Mouse (Mus musculus) retina, embryonic 14.5 days (tissue): ENCODE results near the gene Pde4c.
A peak's percentile ranks its signal among the peaks of the same experiment; 100 is the strongest.

Source experiments
- DNase-seq: peaks from one replicate; pipeline ENCODE4 v3.0.0-alpha.2; 2015; ENCODE audit warnings: low spot score

Pde4c gene

GRCm38 (mm10) chr8:70697366-70698250 lies 25.9 kb upstream of the Pde4c start:
- no peak for DNase-seq

GRCm38 (mm10) chr8:70698310-70699109 lies 25.0 kb upstream of the Pde4c start, which contains the start of gene Jund:
Jund (plus strand) TSS chr8:70698949.
- DNase-seq: peak; percentile 99

GRCm38 (mm10) chr8:70699116-70699833 lies 24.2 kb upstream of the Pde4c start:
- DNase-seq: no peak

GRCm38 (mm10) chr8:70699834-70700554 lies 23.5 kb upstream of the Pde4c start:
- peak; percentile 80 for DNase-seq

GRCm38 (mm10) chr8:70700555-70700922 lies 23.0 kb upstream of the Pde4c start:
- DNase-seq: peak; percentile 90

DNA sequence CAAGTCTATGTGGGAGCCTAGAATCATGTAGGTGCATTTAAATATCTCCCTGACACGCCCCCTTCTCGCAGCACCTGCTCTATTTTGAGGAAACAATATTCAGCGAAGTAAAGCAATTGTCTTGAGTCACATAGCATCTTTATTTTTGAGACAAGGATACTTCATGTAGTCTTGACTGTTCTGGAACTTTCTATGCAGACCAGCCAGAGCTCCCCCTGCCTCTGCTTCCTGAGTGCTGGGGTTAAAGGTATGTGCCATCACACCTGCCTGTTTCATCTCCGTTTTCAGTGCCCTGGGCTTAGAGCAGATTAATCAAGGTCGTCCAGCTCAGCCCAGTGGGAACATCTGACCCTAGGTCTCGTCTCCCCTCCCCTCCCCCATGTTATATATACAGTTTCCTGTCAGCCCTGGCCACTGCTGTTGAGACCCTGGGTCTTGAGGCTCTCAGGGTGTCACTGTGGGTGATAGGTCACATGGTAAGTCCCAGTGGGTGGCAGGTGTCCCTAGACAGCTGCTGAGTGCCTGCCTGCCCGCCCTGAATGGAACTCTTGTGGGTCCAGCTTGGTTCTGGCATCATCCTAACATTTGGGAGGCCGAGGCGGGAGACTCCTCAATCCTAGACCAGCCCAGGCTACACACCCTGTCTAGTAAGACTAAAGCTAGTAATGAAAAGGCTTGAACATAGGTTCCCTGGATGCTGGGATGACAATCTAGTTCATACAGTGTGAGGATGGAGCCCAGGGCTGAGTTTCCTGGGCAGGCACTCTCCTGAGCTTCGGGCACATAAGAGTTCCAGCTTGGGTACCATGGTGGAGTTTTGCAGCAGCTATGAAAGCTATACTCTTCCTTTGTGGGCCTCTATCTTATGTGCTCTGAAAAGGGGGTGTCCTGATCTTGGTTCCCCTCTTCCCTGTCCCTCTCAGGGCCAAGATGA lies 22.2 kb upstream of the Pde4c start:
- DNase-seq: peak; percentile 45

GRCm38 (mm10) chr8:70701982-70702841 lies 21.3 kb upstream of the Pde4c start:
- no peak for DNase-seq

DNA sequence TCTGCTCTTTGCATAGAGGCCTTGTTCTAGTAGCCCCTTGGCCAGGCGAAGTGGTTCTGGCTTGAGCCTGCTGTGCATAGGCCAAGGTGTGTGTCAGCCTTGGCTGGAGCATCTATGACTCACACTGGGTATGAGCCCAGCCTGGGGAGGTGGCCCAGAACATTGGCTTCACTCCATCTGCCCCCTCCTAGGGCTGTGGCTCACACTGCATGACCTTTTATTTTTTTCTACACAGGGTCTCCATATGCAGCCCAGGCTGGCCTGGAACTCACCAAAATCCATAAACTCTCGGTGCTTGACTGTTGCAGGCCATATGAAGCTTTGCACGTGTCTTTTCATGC lies 20.7 kb upstream of the Pde4c start:
- DNase-seq: no peak

- DNase-seq: no peak
These were observed 20.2 kb upstream of the Pde4c start, which contains the start of gene Iqcn for GRCm38 (mm10) chr8:70703287-70703686. Iqcn (plus strand) TSS chr8:70703457.

DNA sequence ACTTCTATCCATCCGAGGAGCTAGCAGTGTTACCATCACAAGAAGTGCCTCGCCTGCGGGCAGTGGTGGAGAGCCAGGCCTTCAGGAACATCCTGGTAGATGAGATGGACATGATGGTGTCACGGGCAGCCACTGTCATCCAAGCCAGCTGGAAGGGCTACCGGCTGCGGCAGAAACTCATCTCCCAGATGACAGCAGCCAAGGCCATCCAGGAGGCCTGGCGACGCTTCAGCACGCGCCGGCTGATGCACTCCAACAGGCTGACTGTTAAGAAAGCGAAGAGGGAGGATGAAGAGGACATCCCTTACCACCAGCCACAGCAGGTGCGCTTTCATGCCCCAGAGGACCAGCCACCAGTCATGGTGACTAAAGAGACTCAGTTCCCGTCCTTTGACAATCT lies 15.2 kb upstream of the Pde4c start:
- DNase-seq: no peak

- DNase-seq: no peak
These were observed 13.7 kb upstream of the Pde4c start for GRCm38 (mm10) chr8:70709794-70710193.

GRCm38 (mm10) chr8:70710296-70710695 lies 13.2 kb upstream of the Pde4c start:
- DNase-seq: no peak

- no peak for DNase-seq
These were observed 12.5 kb upstream of the Pde4c start for GRCm38 (mm10) chr8:70711041-70711440.

DNA sequence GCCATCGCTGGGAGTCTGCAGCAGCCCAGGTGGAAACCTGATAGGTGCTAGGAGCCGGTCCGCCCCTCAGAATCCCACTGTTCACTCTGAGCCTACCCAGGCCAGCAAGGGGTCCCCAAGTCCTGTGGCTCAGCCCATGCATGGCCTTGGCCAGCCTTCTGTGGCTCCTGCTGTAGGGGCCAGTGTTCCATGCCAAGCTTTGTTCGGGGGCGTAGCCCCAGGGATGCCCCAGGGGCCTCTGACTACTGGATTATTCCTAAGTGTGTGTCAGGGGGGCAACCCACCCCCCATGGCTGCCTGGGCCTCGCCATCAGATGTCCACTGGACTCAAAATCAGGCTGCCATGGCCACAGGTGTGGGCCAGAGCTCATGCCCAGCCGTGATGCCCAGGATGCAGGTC lies 9.5 kb upstream of the Pde4c start:
- no peak for DNase-seq

GRCm38 (mm10) chr8:70715086-70715485 lies 8.4 kb upstream of the Pde4c start:
- no peak for DNase-seq

DNA sequence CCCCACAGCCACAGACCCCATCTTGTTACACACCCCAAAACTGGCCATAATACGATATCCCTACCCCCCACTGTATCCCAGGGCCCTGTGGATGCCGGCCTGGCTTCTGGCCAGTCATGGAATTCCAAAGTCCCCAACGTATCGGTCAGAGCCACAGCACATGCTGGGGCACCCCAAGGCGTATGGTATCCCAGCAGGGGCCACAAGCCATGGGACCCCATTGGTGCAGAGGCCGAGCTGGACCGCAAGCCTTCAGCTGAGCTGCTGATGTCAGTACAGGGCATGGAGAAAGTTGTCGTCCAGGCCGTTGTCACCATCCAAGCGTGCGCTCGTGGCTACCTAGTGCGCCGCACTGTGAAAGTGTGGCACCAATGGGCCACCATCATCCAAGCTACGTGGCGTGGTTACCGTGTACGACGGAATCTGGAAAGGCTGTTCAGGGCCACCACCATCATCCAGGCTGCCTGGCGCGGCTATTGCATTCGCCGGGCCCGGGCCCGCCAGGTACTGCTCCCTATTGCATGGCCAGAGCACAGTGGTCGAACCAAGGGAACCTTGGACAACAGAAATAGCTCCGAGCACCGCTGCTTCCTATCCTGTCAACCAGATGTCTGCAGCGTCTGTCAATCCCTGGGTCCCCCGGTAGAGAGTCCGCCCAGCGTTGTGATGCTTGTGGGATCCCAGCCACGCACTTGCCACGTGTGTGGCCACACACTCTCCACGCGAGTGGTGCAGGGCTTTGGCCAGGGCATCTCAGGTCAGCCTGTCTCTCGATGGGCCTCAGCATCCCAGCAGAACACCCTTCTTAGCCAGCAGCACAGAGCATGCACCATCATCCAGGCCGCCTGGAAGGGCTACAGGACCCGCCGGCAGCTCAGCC lies 6.8 kb upstream of the Pde4c start:
- DNase-seq: no peak

DNA sequence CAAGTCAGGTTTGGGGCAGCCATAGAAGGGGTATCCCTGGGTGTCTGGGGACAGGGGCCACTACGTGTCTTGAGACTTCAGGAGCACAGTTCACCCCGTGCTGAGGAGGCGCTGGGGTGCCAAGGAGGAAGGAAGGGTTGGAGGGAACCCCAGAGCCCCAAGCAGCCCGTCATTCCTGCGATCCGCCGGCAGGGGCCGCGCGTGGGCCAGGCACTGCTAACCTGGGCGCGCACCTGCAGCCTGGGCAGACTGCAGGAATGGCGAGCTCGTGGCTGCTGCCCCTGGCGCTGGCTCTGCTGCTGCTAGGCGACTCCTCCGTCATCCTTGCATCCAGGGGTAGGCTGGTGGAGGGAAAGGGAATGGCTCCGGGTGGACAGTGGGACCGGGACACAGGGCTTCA lies 5.2 kb upstream of the Pde4c start, which contains the start of gene Gm3336:
Gene Gm3336, plus strand, starts transcription at position 247 of the 400 bp plus-strand sequence.
- peak; percentile 77 for DNase-seq

DNA sequence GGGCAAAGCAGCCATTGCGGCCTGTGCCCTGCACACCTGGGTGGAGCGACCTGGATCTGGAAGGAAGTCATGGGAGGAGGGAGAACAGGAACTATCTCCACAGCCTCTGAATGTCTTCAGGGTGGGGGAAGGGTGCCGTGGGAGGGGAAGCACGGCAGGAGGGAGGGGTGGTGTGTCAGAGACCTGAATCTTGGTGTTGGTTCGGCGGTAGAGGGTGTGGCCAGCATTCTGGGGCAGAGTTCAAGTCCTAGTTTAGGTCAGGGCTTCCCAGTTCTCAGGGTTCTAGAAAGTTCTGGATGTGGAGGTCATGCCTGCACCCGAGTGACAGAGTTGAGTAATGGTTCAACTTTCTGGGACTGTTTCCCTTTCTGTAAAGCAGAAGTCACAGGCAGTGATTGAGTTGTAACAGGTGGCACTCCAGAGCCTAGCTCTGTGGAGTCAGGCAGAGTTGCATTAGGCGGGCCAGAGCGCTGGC lies 3.7 kb upstream of the Pde4c start:
- DNase-seq: no peak
